In the genomic region with DNA sequence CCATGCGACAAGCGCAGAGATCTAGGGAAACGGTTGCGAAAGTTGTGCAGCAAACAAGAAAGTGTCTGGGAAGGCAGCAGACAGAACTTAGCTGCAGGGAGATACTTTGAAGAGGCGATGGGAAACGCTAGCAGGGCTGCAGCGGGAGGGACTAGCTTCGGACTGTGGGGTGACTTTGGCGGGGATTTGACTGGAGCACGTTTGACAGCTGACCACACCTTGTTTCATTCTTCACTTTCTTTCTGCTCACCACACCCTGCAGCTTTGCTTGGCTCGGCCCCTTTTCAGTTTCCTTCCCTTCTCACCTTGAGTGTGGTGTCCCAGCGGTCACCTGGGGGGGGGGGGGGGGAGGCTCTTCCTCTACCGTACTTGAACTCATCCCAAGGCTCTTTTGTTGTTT, we compare ENCODE assay signal across 24 mouse cellular contexts.
DNase-seq lines count a peak whose midpoint lies in the region; ATAC-seq and TF ChIP-seq lines count a peak whose summit lies in the region.
"Had no signal": no experiment of that assay in that cellular context is flagged by ENCODE, and none has a peak within 500 bp of the region (broad histone marks: within the 10 kb centered on the region; RNA-seq: fewer than 3 reads in every experiment).

No protein-coding gene starts in this region.

- H3K27me3 ChIP-seq in midbrain, embryonic 11.5 days (ENCODE audit: control insufficient read depth, insufficient read depth, low read length): no peaks in the 10 kb centered on the region
- no peaks in the 10 kb centered on the region for H3K27me3 ChIP-seq in midbrain, postnatal 0 days (ENCODE audit: insufficient read depth, low read length)
- H3K27me3 ChIP-seq in ES-Bruce4 (ENCODE audit: control insufficient read depth, insufficient read depth, low read length, poor library complexity, severe bottlenecking): no peaks in the 10 kb centered on the region
- H3K27me3 ChIP-seq: embryonic facial prominence, embryonic 15.5 days; heart, embryonic 13.5 days; hindbrain, embryonic 12.5 days; intestine, embryonic 15.5 days had no signal

- no peak overlapping the region for H3K4me3 ChIP-seq in midbrain, embryonic 11.5 days (ENCODE audit: low read depth, low read length)
- H3K4me3 ChIP-seq in midbrain, postnatal 0 days (ENCODE audit: low read depth, low read length): no peak overlapping the region
- H3K4me3 ChIP-seq in ES-Bruce4 (ENCODE audit: low read depth, low read length): 0 out of 2 replicates have a peak overlapping the region, but pooled peaks have one; percentile 13
- H3K4me3 ChIP-seq: embryonic facial prominence, embryonic 15.5 days; erythroblast, embryonic 14.5 days; forebrain, embryonic 10.5 days; heart, embryonic 13.5 days; hindbrain, embryonic 12.5 days; intestine, embryonic 15.5 days had no signal

- TF ChIP-seq POLR2A in ES-Bruce4 (IDR thresholded peaks at IDR 0.05; ENCODE audit: insufficient read depth, low read length): no peak

- no peak overlapping the region for H3K4me2 ChIP-seq in midbrain, embryonic 11.5 days
- H3K4me2 ChIP-seq in midbrain, postnatal 0 days (ENCODE audit: low read depth, low read length, poor library complexity, severe bottlenecking): no peak overlapping the region
- H3K4me2 ChIP-seq: embryonic facial prominence, embryonic 15.5 days; heart, embryonic 13.5 days; hindbrain, embryonic 12.5 days; intestine, embryonic 15.5 days had no signal

- 73% methylated on average over 12 of the region's 13 CpGs for WGBS in midbrain, embryonic 11.5 days
- 66% methylated on average over 12 of the region's 13 CpGs for WGBS in midbrain, postnatal 0 days

- no peaks in the 10 kb centered on the region for H3K36me3 ChIP-seq in midbrain, embryonic 11.5 days (ENCODE audit: control insufficient read depth, insufficient read depth, low read length)
- H3K36me3 ChIP-seq in midbrain, postnatal 0 days (ENCODE audit: insufficient read depth, low read length): no peaks in the 10 kb centered on the region
- H3K36me3 ChIP-seq in ES-Bruce4 (ENCODE audit: control insufficient read depth, insufficient read depth, low read length, poor library complexity, severe bottlenecking): no peaks in the 10 kb centered on the region
- H3K36me3 ChIP-seq: embryonic facial prominence, embryonic 15.5 days; forebrain, embryonic 10.5 days; hindbrain, embryonic 12.5 days; intestine, embryonic 15.5 days had no signal

- ATAC-seq in midbrain, embryonic 11.5 days (ENCODE audit: low FRiP score): no peak
- ATAC-seq in midbrain, postnatal 0 days (ENCODE audit: low FRiP score): no peak
- ATAC-seq: CD4-positive, CD25-positive, alpha-beta regulatory T cell, adult 4 months; forebrain, embryonic 14.5 days; hindbrain, postnatal 0 days; intestine, embryonic 15.5 days had no signal

- H3K9me3 ChIP-seq in midbrain, embryonic 11.5 days (ENCODE audit: control insufficient read depth, low read length): no peaks in the 10 kb centered on the region
- H3K9me3 ChIP-seq in midbrain, postnatal 0 days (ENCODE audit: low read length): no peaks in the 10 kb centered on the region
- H3K9me3 ChIP-seq in ES-Bruce4 (replicated peaks; ENCODE audit: control insufficient read depth, insufficient read depth, low read length, poor library complexity, severe bottlenecking): no peaks in the 10 kb centered on the region
- H3K9me3 ChIP-seq: embryonic facial prominence, embryonic 15.5 days; forebrain, embryonic 10.5 days; heart, embryonic 13.5 days; hindbrain, embryonic 12.5 days; intestine, embryonic 15.5 days had no signal

- no peak overlapping the region for H3K9ac ChIP-seq in midbrain, embryonic 11.5 days (ENCODE audit: low read length)
- H3K9ac ChIP-seq in midbrain, postnatal 0 days (replicated peaks; ENCODE audit: low read length, poor library complexity, severe bottlenecking): no peak overlapping the region
- H3K9ac ChIP-seq in ES-Bruce4 (ENCODE audit: low read depth, poor library complexity, severe bottlenecking): no peak overlapping the region
- H3K9ac ChIP-seq: embryonic facial prominence, embryonic 15.5 days; heart, embryonic 13.5 days; hindbrain, embryonic 12.5 days; intestine, embryonic 15.5 days had no signal

- no peaks in the 10 kb centered on the region; the same call in 1 of the 2 replicates for H3K4me1 ChIP-seq in midbrain, embryonic 11.5 days (ENCODE audit: control insufficient read depth, insufficient read depth, low read length)
- H3K4me1 ChIP-seq in midbrain, postnatal 0 days (ENCODE audit: insufficient read depth, low read length): no peaks in the 10 kb centered on the region
- peaks cover 10% of the 10 kb centered on the region for H3K4me1 ChIP-seq in ES-Bruce4 (ENCODE audit: control insufficient read depth, insufficient read depth, low read length)
- H3K4me1 ChIP-seq: embryonic facial prominence, embryonic 15.5 days; hindbrain, embryonic 12.5 days; intestine, embryonic 15.5 days had no signal

- peak; percentile 66 for DNase-seq in midbrain, embryonic 11.5 days (ENCODE audit: low spot score, missing footprints)
- no peak for DNase-seq in midbrain, postnatal 0 days (ENCODE audit: low spot score)
- DNase-seq in ZHBTc4 (ENCODE audit: low read depth, low spot score): peak; percentile 82
- no peak for DNase-seq in layer of hippocampus, postnatal 36 days
- no peak for DNase-seq in frontal cortex, adult 2 months (ENCODE audit: extremely low spot score in 1 of 2, low spot score in 1 of 2)
- no peak for DNase-seq in kidney, adult 9 months
- DNase-seq: adrenal gland, postnatal 10 days; cerebellum, adult 11 months; cerebellum, adult 8-10 months; cerebellum, postnatal 14 days; embryo, embryonic 11 days; gastrocnemius, postnatal 36 days; heart, adult 11 months; heart, postnatal 36 days had no signal

- TF ChIP-seq EP300 in ES-Bruce4 (IDR thresholded peaks at IDR 0.05; ENCODE audit: insufficient read depth, low read depth, low read length): peak; percentile 89

- H3K27ac ChIP-seq in midbrain, embryonic 11.5 days (ENCODE audit: low read depth, low read length): no peak overlapping the region
- no peak overlapping the region for H3K27ac ChIP-seq in midbrain, postnatal 0 days (ENCODE audit: low read depth, low read length)
- peak overlapping the region; percentile 39 for H3K27ac ChIP-seq in ES-Bruce4 (ENCODE audit: insufficient read depth, low read length)
- H3K27ac ChIP-seq: embryonic facial prominence, embryonic 15.5 days; forebrain, embryonic 10.5 days; heart, embryonic 13.5 days; hindbrain, embryonic 12.5 days; hindbrain, postnatal 0 days; intestine, embryonic 15.5 days had no signal

- TF ChIP-seq CTCF in midbrain, postnatal 0 days (IDR thresholded peaks at IDR 0.05): no peak
- TF ChIP-seq CTCF in ES-Bruce4 (IDR thresholded peaks at IDR 0.05; ENCODE audit: low read depth, low read length): no peak

Comparison
In these comparisons a context has a peak if more than half of its experiments do, and no peak if none do; other contexts are left out.
1. DNase-seq: peak in midbrain, embryonic 11.5 days (single experiment) and ZHBTc4 (single experiment); none in midbrain, postnatal 0 days (single experiment), layer of hippocampus, postnatal 36 days (0 of 2), frontal cortex, adult 2 months (0 of 2) and kidney, adult 9 months (single experiment).